Comparison of ENCODE assay signal across 22 mouse cellular contexts in genomic region chr12:69756015-69756414, GRCm38 (mm10). TPM values are rescaled to one million over a fixed set of nuclear protein-coding genes. Genes with fewer than 3 reads are reported as not detected.
DNase-seq lines count a peak whose midpoint lies in the region; ATAC-seq and TF ChIP-seq lines count a peak whose summit lies in the region.
"Had no signal": no experiment of that assay in that cellular context is flagged by ENCODE, and none has a peak within 500 bp of the region (broad histone marks: within the 10 kb centered on the region; RNA-seq: fewer than 3 reads in every experiment).

No protein-coding gene starts in this region.

- no peak for TF ChIP-seq CTCF in liver, postnatal 0 days (IDR thresholded peaks at IDR 0.05; ENCODE audit: low read depth)

- DNase-seq in liver = no peak
- DNase-seq in retina, adult 2 months (ENCODE audit: low read depth, low spot score) = peak; percentile 52
- DNase-seq in retina, embryonic 14.5 days (ENCODE audit: low spot score) = no peak
- no peak for DNase-seq in liver, postnatal 0 days
- no peak for DNase-seq in gastrocnemius, postnatal 4 days (ENCODE audit: low spot score in 2 of 2)
- no peak for DNase-seq in cerebellum, postnatal 4 days (ENCODE audit: low spot score in 2 of 2)
- DNase-seq: adrenal gland, postnatal 14 days; cerebellum, adult 11-12 months; cerebellum, adult 9-10 months; cerebellum, postnatal 25 days; forebrain, postnatal 0 days; gastrocnemius, postnatal 14 days; heart, postnatal 10 days had no signal

- H3K4me3 ChIP-seq in liver, embryonic 12.5 days = no peak overlapping the region
- no peak overlapping the region for H3K4me3 ChIP-seq in liver, postnatal 0 days (ENCODE audit: low read depth, low read length)
- H3K4me3 ChIP-seq: embryonic facial prominence, embryonic 13.5 days; forebrain, embryonic 13.5 days; hindbrain, embryonic 10.5 days had no signal

- no peaks in the 10 kb centered on the region for H3K9me3 ChIP-seq in liver, embryonic 12.5 days (replicated peaks)
- H3K9me3 ChIP-seq in liver, postnatal 0 days (ENCODE audit: low read length) = no peaks in the 10 kb centered on the region
- H3K9me3 ChIP-seq: embryonic facial prominence, embryonic 13.5 days; forebrain, embryonic 13.5 days; hindbrain, embryonic 10.5 days had no signal

- TF ChIP-seq EP300 in liver, postnatal 0 days (IDR thresholded peaks at IDR 0.05; ENCODE audit: low read depth) = no peak

- WGBS in liver, embryonic 12.5 days (ENCODE audit: insufficient replicate concordance) = 70% methylated on average over 5 of the region's 5 CpGs
- 79% methylated on average over 5 of the region's 5 CpGs for WGBS in liver, postnatal 0 days (ENCODE audit: insufficient replicate concordance)

- peak overlapping the region; percentile 64; the same call in 1 of the 2 replicates for H3K9ac ChIP-seq in liver, embryonic 12.5 days
- no peak overlapping the region for H3K9ac ChIP-seq in liver, postnatal 0 days (replicated peaks)
- H3K9ac ChIP-seq: embryonic facial prominence, embryonic 13.5 days; forebrain, embryonic 13.5 days; forebrain, postnatal 0 days; hindbrain, embryonic 14.5 days had no signal

- H3K27ac ChIP-seq in liver, embryonic 12.5 days = peak overlapping the region; percentile 98
- peak overlapping the region; percentile 99 for H3K27ac ChIP-seq in liver, postnatal 0 days (ENCODE audit: low read depth)
- H3K27ac ChIP-seq: embryonic facial prominence, embryonic 13.5 days; forebrain, embryonic 13.5 days; hindbrain, embryonic 10.5 days; hindbrain, embryonic 14.5 days had no signal

- no peaks in the 10 kb centered on the region for H3K27me3 ChIP-seq in liver, embryonic 12.5 days (replicated peaks)
- no peaks in the 10 kb centered on the region for H3K27me3 ChIP-seq in liver, postnatal 0 days (ENCODE audit: insufficient read depth, low read length)
- H3K27me3 ChIP-seq: CH12.LX; embryonic facial prominence, embryonic 13.5 days; forebrain, embryonic 13.5 days; Patski had no signal

- peaks cover 70% of the 10 kb centered on the region for H3K4me1 ChIP-seq in liver, embryonic 12.5 days
- peaks cover 29% of the 10 kb centered on the region for H3K4me1 ChIP-seq in liver, postnatal 0 days (ENCODE audit: insufficient read depth)

- H3K4me2 ChIP-seq in liver, embryonic 12.5 days = 0 out of 2 replicates have a peak overlapping the region, but pooled peaks have one; percentile 68
- H3K4me2 ChIP-seq in liver, postnatal 0 days (ENCODE audit: low read depth, low read length) = no peak overlapping the region
- H3K4me2 ChIP-seq: embryonic facial prominence, embryonic 13.5 days; forebrain, embryonic 13.5 days; hindbrain, embryonic 14.5 days had no signal

- H3K36me3 ChIP-seq in liver, embryonic 12.5 days = no peaks in the 10 kb centered on the region
- no peaks in the 10 kb centered on the region for H3K36me3 ChIP-seq in liver, postnatal 0 days (replicated peaks; ENCODE audit: insufficient read depth, low read length)
- H3K36me3 ChIP-seq: embryonic facial prominence, embryonic 13.5 days; hindbrain, embryonic 10.5 days had no signal

- ATAC-seq in liver, embryonic 12.5 days = no peak
- ATAC-seq in liver, postnatal 0 days = no peak
- ATAC-seq: activated CD4-positive, CD25-positive, alpha-beta regulatory T cell, adult 4 months; forebrain, embryonic 13.5 days; forebrain, postnatal 0 days; Patski had no signal

RNA-seq across cellular contexts. Expression of gene Atp5s, which starts 31.3 kb away (rescaled TPM):
- polyA plus RNA-seq in liver, embryonic 12.5 days (2016; fragmentation: Nextera tagmentation; extraction: Ambion mirVana) = 20.7 and 23.8 TPM in 2 replicates
- 18.3 and 20.3 TPM in 2 replicates for polyA plus RNA-seq in liver, postnatal 0 days (2015; fragmentation: Nextera tagmentation; extraction: Ambion mirVana)
- total RNA-seq in gastrocnemius, postnatal 4 days (2021) = 10 to 100 TPM; 10.6 to 11.0 TPM

RNA-seq across cellular contexts. Expression of gene L2hgdh, which starts 31.3 kb away (rescaled TPM):
- polyA plus RNA-seq in liver, embryonic 12.5 days (2016; fragmentation: Nextera tagmentation; extraction: Ambion mirVana) = 19.8 and 20.6 TPM in 2 replicates
- polyA plus RNA-seq in liver, postnatal 0 days (2015; fragmentation: Nextera tagmentation; extraction: Ambion mirVana) = 10.4 and 10.5 TPM in 2 replicates
- total RNA-seq in gastrocnemius, postnatal 4 days (2021) = 10 to 100 TPM; 38.1 to 38.9 TPM

RNA-seq across cellular contexts. Expression of gene Cdkl1, which starts 35.1 kb away (rescaled TPM):
- 0.67 and 0.74 TPM in 2 replicates for polyA plus RNA-seq in liver, embryonic 12.5 days (2016; fragmentation: Nextera tagmentation; extraction: Ambion mirVana)
- polyA plus RNA-seq in liver, postnatal 0 days (2015; fragmentation: Nextera tagmentation; extraction: Ambion mirVana) = 1.8 and 2.2 TPM in 2 replicates
- total RNA-seq in gastrocnemius, postnatal 4 days (2021) = 1 to 10 TPM; 2.0 to 2.9 TPM
- total RNA-seq: CH12.LX; granulocyte monocyte progenitor cell, adult 5-6 weeks had no signal
- polyA plus RNA-seq: activated CD4-positive, CD25-positive, alpha-beta regulatory T cell, adult 4 months had no signal
